Mouse (Mus musculus) hindbrain, postnatal 0 days (tissue): ENCODE results near the gene Tent5c. TPM values are rescaled to one million over a fixed set of nuclear protein-coding genes. Genes with fewer than 3 reads are reported as not detected.

Source experiments
- ATAC-seq: fragments of 200-750 bp; cut with Nextera tagmentation; 2 replicates; pipeline ENCODE4 v1.8.0; 2017; ENCODE audit warnings: mild to moderate bottlenecking, moderate TSS enrichment, moderate library complexity
- DNase-seq: peaks from one replicate; pipeline ENCODE4 v3.0.0-alpha.2; 2015; ENCODE audit warnings: low spot score
- H3K27ac ChIP-seq: fragments of 300-500 bp; sonication (generic); 2 replicates; pipeline ENCODE4 v1.5.1; 2014; ENCODE audit warnings: mild to moderate bottlenecking
- H3K27me3 ChIP-seq: fragments of 300-500 bp; sonication (generic); 2 replicates; pipeline ENCODE4 v1.6.1; 2014; ENCODE audit warnings: low read length, mixed read lengths; ENCODE audit not compliant: insufficient read depth
- H3K36me3 ChIP-seq: fragments of 300-500 bp; sonication (generic); 2 replicates; pipeline ENCODE4 v1.6.1; 2014; ENCODE audit warnings: low read length, mixed read lengths; ENCODE audit not compliant: insufficient read depth
- H3K4me1 ChIP-seq: fragments of 300-500 bp; sonication (generic); 2 replicates; pipeline ENCODE4 v1.6.1; 2014; ENCODE audit warnings: antibody characterized with exemption, low read length, mixed read lengths; ENCODE audit not compliant: insufficient read depth
- H3K4me2 ChIP-seq: fragments of 300-500 bp; sonication (generic); 2 replicates; pipeline ENCODE4 v1.6.1; 2014; ENCODE audit warnings: low read depth, mild to moderate bottlenecking, low read length, moderate library complexity, mixed read lengths
- H3K4me3 ChIP-seq: fragments of 300-500 bp; sonication (generic); 2 replicates; pipeline ENCODE4 v1.5.1; 2014; ENCODE audit warnings: low read length
- H3K9ac ChIP-seq: fragments of 300-500 bp; sonication (generic); replicated peaks from 2 replicates; pipeline ENCODE4 v1.6.1; 2014; ENCODE audit warnings: mild to moderate bottlenecking, low read length, moderate library complexity, mixed read lengths
- H3K9me3 ChIP-seq: fragments of 300-500 bp; sonication (generic); 2 replicates; pipeline ENCODE4 v1.6.1; 2016; ENCODE audit warnings: low read length, mixed read lengths
- CTCF ChIP-seq: IDR thresholded peaks from 2 replicates; pipeline ENCODE4 v1.5.1; 2016; ENCODE audit warnings: antibody characterized with exemption, control low read depth, low read depth
- WGBS: fragments of 180-500 bp; shearing (Covaris S2); extraction: QIAGEN DNeasy Blood & Tissue Kit; methylation state at CpG from one replicate; pipeline ENCODE4 v1.1.7; 2014; 5-methylcytosine and 5-hydroxymethylcytosine counted together
- polyA plus RNA-seq: library from polyadenylated mRNA; unstranded; fragments of >200 nt; fragmentation: Nextera tagmentation; extraction: Ambion mirVana; gene quantifications from 2 replicates; pipeline ENCODE4 v1.2.1, GENCODE M21; 2015
- total RNA-seq: library from RNA; depleted of rRNA; stranded (reverse); fragments of >200 nt; gene quantifications from 2 replicates; pipeline ENCODE4 v1.2.3, GENCODE M21; 2014; rRNA removed

The Tent5c gene
- total RNA-seq = 2.9 and 3.7 TPM in 2 replicates
- polyA plus RNA-seq = 1.1 and 1.2 TPM in 2 replicates

- Histone ChIP-seq H3K27me3 (peaks cover 10% of the 10 kb centered on the region), H3K4me1 (peaks cover 6% of the 10 kb centered on the region; the same call in 1 of the 2 replicates), H3K36me3 (no peaks in the 10 kb centered on the region), H3K4me2 (peak within 1 kb of the TSS; percentile 99), H3K9me3 (no peaks in the 10 kb centered on the region), H3K9ac (peak within 1 kb of the TSS; percentile 31), H3K27ac (no peak within 1 kb of the TSS), H3K4me3 (peak within 1 kb of the TSS; percentile 58)
- peak; percentile 93 for ATAC-seq
- under 1% methylated on average over 49 of the region's 73 CpGs for WGBS
- DNase-seq = peak; percentile 96
- no peak for TF ChIP-seq CTCF
Measured at GRCm38 (mm10) chr3:100489133-100490009, at the start of gene Tent5c. Gene Tent5c (minus strand): TSS chr3:100489324.

- Histone ChIP-seq H3K4me1 (no peaks in the 10 kb centered on the region), H3K27me3 (no peaks in the 10 kb centered on the region), H3K4me3 (no peak overlapping the region), H3K27ac (no peak overlapping the region), H3K4me2 (no peak overlapping the region), H3K36me3 (no peaks in the 10 kb centered on the region), H3K9ac (no peak overlapping the region), H3K9me3 (no peaks in the 10 kb centered on the region)
- no peak for TF ChIP-seq CTCF
- DNase-seq (no peak), ATAC-seq (no peak)
- 95% methylated on average over 2 of the region's 2 CpGs for WGBS
Measured at GRCm38 (mm10) chr3:100536686-100537085, 47.6 kb upstream of the Tent5c start.

DNA sequence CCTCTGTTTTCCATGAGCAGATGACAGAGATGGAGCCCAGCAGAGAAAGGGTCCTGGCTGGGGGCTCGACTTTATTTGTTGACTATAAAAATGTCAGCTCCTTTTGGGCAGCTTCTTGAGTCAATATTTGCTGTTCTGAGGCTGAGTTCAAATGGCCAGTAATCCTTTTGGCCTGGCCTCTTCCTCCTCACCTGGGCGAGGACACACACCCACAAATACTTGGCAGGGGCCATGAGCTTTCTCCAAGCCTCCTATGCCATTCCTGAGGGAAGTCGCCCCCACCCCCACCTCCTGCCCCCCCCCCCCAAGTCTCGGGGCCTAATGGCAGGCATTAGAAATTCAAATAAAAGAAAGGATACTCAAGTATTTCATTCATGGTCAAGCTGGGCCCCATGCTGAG lies 46.8 kb upstream of the Tent5c start:
- no peak for TF ChIP-seq CTCF
- Histone ChIP-seq H3K36me3 (no peaks in the 10 kb centered on the region), H3K9me3 (no peaks in the 10 kb centered on the region), H3K4me1 (no peaks in the 10 kb centered on the region), H3K27ac (no peak overlapping the region), H3K4me3 (no peak overlapping the region), H3K27me3 (no peaks in the 10 kb centered on the region), H3K9ac (no peak overlapping the region), H3K4me2 (no peak overlapping the region)
- 70% methylated on average over 4 of the region's 4 CpGs for WGBS
- DNase-seq = no peak
- no peak for ATAC-seq

DNA sequence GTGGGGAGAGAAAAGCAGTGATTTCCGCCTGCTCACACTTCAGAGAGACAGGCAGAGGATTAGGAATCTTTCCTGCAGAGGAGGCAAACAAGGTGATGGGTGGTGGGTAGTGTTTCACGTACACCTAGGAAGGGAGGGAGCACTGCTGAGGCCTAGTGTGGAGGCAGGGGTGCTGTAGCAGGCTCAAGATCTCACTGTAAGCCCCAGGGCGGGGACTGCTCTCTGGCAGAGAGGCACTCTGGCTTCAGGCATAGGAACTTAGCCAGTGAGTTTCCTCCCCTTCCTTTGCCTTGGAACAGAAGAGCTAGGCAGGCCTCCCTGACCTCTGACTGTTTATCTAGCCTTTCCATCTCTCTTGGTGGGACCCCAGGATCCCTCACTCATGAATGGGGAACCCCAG lies 46.2 kb upstream of the Tent5c start:
- ATAC-seq (no peak), DNase-seq (no peak)
- H3K9me3 ChIP-seq = no peaks in the 10 kb centered on the region
- H3K9ac ChIP-seq = no peak overlapping the region
- H3K4me2 ChIP-seq = no peak overlapping the region
- H3K36me3 ChIP-seq = no peaks in the 10 kb centered on the region
- no peak overlapping the region for H3K27ac ChIP-seq
- no peaks in the 10 kb centered on the region for H3K27me3 ChIP-seq
- WGBS = 68% methylated on average over 3 of the region's 3 CpGs
- no peaks in the 10 kb centered on the region for H3K4me1 ChIP-seq
- no peak for TF ChIP-seq CTCF
- H3K4me3 ChIP-seq = no peak overlapping the region

DNA sequence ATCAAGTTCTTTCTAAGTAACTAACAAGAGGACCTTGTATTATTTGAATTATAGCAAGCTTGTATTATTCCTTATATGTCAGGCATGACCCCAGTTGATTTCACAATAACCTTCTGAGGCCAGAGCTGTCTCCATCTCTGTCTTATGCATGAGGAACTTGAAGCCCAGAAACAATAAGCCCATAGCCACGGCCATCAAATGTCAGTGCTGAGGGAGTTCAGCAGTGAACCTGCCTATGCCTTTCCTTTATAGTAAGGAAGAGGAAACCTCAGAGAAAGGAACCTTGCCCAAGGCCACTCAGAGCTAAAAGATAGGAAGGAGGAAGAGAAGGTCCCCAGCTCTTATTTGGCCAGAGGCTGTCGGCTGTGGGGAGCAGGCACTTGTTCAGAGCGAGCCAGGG lies 45.3 kb upstream of the Tent5c start:
- Histone ChIP-seq H3K36me3 (no peaks in the 10 kb centered on the region), H3K9me3 (no peaks in the 10 kb centered on the region), H3K27me3 (no peaks in the 10 kb centered on the region), H3K4me2 (no peak overlapping the region), H3K9ac (no peak overlapping the region), H3K4me3 (no peak overlapping the region), H3K27ac (no peak overlapping the region), H3K4me1 (no peaks in the 10 kb centered on the region)
- WGBS = 77% methylated on average over 3 of the region's 3 CpGs
- ATAC-seq (no peak), DNase-seq (no peak)
- TF ChIP-seq CTCF = no peak

GRCm38 (mm10) chr3:100533429-100533828 lies 44.3 kb upstream of the Tent5c start:
- no peak overlapping the region for H3K27ac ChIP-seq
- H3K36me3 ChIP-seq = no peaks in the 10 kb centered on the region
- TF ChIP-seq CTCF = no peak
- DNase-seq (no peak), ATAC-seq (no peak)
- no peak overlapping the region for H3K4me2 ChIP-seq
- H3K27me3 ChIP-seq = no peaks in the 10 kb centered on the region
- H3K4me1 ChIP-seq = no peaks in the 10 kb centered on the region
- H3K9ac ChIP-seq = no peak overlapping the region
- H3K9me3 ChIP-seq = no peaks in the 10 kb centered on the region
- H3K4me3 ChIP-seq = no peak overlapping the region

- DNase-seq = no peak
- H3K27ac ChIP-seq = no peak overlapping the region
- no peak overlapping the region for H3K4me3 ChIP-seq
- no peak for ATAC-seq
- no peaks in the 10 kb centered on the region for H3K27me3 ChIP-seq
- no peaks in the 10 kb centered on the region for H3K36me3 ChIP-seq
- H3K4me1 ChIP-seq = no peaks in the 10 kb centered on the region
- WGBS = 94% methylated on average over 5 of the region's 5 CpGs
- H3K4me2 ChIP-seq = no peak overlapping the region
- no peak overlapping the region for H3K9ac ChIP-seq
- no peaks in the 10 kb centered on the region for H3K9me3 ChIP-seq
- no peak for TF ChIP-seq CTCF
Measured at GRCm38 (mm10) chr3:100530919-100531318, 41.8 kb upstream of the Tent5c start.
